Mouse (Mus musculus): ENCODE results near the gene Slc6a16. TPM values are rescaled to one million over a fixed set of nuclear protein-coding genes. Genes with fewer than 3 reads are reported as not detected.

Slc6a16 gene
- polyA plus RNA-seq, 1 experiment from 2014 or later = 0.11 TPM

DNA sequence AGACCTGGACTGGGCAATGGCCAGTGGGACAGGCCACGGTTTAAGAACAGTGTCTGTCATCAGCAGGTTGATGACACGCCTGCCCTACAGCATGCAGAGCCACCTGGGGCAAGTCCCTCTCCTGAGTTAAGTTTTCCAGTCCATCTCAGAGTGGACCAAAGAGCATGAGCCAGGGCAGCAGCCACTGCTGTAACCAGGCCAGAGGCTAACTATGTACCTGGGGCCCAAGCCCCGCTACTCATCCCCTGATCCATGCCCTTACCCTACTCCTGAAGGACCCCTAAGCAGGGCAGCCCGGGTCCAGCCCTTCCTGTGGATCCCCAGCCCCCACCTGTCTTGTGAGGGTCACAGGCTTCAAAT is 44.7 kb upstream of the Slc6a16 start:
- H3K9ac ChIP-seq (ENCODE audit: low read length) = no peak overlapping the region
- no peak for ATAC-seq (ENCODE audit: insufficient read depth, low FRiP score, low TSS enrichment)
- 87% methylated on average over 4 of the region's 4 CpGs for WGBS
- H3K27ac ChIP-seq (ENCODE audit: low read depth, low read length) = no peak overlapping the region
- 0 out of 2 replicates have a peak, but pooled peaks cover 2% of the 10 kb centered on the region for H3K4me1 ChIP-seq (ENCODE audit: control insufficient read depth, insufficient read depth, low read length)
- no peaks in the 10 kb centered on the region for H3K36me3 ChIP-seq (ENCODE audit: control insufficient read depth, insufficient read depth, low read length)
- H3K27me3 ChIP-seq (ENCODE audit: control insufficient read depth, insufficient read depth, low read length) = no peaks in the 10 kb centered on the region
- no peak overlapping the region for H3K4me3 ChIP-seq (ENCODE audit: low read depth, low read length)
- DNase-seq (ENCODE audit: low spot score) = no peak
- no peaks in the 10 kb centered on the region for H3K9me3 ChIP-seq (ENCODE audit: control insufficient read depth, low read length)
- no peak overlapping the region for H3K4me2 ChIP-seq (ENCODE audit: low read depth)

- Histone ChIP-seq H3K36me3 (ENCODE audit: control insufficient read depth, insufficient read depth, low read length) (no peaks in the 10 kb centered on the region), H3K4me3 (ENCODE audit: low read depth, low read length) (no peak overlapping the region), H3K27ac (ENCODE audit: low read depth, low read length) (no peak overlapping the region), H3K4me2 (ENCODE audit: low read depth) (no peak overlapping the region), H3K4me1 (ENCODE audit: control insufficient read depth, insufficient read depth, low read length) (0 out of 2 replicates have a peak, but pooled peaks cover 1% of the 10 kb centered on the region), H3K27me3 (ENCODE audit: control insufficient read depth, insufficient read depth, low read length) (no peaks in the 10 kb centered on the region), H3K9me3 (ENCODE audit: control insufficient read depth, low read length) (no peaks in the 10 kb centered on the region), H3K9ac (ENCODE audit: low read length) (no peak overlapping the region)
- DNase-seq (ENCODE audit: low spot score) = no peak
- WGBS = 65% methylated on average over 5 of the region's 5 CpGs
- ATAC-seq (ENCODE audit: insufficient read depth, low FRiP score, low TSS enrichment) = no peak
These were observed 43.9 kb upstream of the Slc6a16 start for GRCm38 (mm10) chr7:45196994-45197393.

DNA sequence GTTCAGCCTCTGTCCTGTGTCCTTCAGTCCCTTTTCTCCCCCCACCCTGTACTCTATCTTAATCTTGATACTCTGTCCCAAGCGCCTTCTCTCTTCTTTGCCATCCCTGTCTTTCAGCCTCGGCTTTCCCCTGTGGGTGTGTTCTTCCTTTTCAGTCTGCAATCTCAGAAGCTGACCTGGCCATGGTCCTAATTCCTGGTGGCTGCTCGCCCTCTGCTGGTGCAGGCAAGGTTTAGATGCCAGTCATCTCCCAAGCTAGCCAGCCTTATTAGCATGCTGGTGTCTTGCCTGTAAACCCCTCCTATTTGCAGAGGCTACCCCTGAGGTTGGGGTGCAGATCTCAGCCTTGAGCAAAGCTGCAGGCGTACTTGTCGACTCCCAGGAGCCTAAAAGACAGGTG is 42.5 kb upstream of the Slc6a16 start:
- H3K36me3 ChIP-seq (ENCODE audit: control insufficient read depth, insufficient read depth, low read length) = no peaks in the 10 kb centered on the region
- no peak overlapping the region; the same call in 1 of the 2 replicates for H3K9ac ChIP-seq (ENCODE audit: low read length)
- no peaks in the 10 kb centered on the region for H3K9me3 ChIP-seq (ENCODE audit: control insufficient read depth, low read length)
- ATAC-seq (ENCODE audit: insufficient read depth, low FRiP score, low TSS enrichment) = no peak
- no peaks in the 10 kb centered on the region for H3K27me3 ChIP-seq (ENCODE audit: control insufficient read depth, insufficient read depth, low read length)
- WGBS = 15% methylated on average over 5 of the region's 5 CpGs
- no peak overlapping the region for H3K27ac ChIP-seq (ENCODE audit: low read depth, low read length)
- no peaks in the 10 kb centered on the region for H3K4me1 ChIP-seq (ENCODE audit: control insufficient read depth, insufficient read depth, low read length)
- H3K4me3 ChIP-seq (ENCODE audit: low read depth, low read length) = no peak overlapping the region
- peak; percentile 79 for DNase-seq (ENCODE audit: low spot score)
- H3K4me2 ChIP-seq (ENCODE audit: low read depth) = no peak overlapping the region

- 87% methylated on average over 11 of the region's 11 CpGs for WGBS
- H3K36me3 ChIP-seq (ENCODE audit: control insufficient read depth, insufficient read depth, low read length) = no peaks in the 10 kb centered on the region
- no peak for ATAC-seq (ENCODE audit: insufficient read depth, low FRiP score, low TSS enrichment)
These were observed 41.9 kb upstream of the Slc6a16 start for GRCm38 (mm10) chr7:45198961-45199360.

GRCm38 (mm10) chr7:45202654-45203053 is 38.2 kb upstream of the Slc6a16 start:
- no peaks in the 10 kb centered on the region for H3K36me3 ChIP-seq (ENCODE audit: control insufficient read depth, insufficient read depth, low read length)
- H3K4me1 ChIP-seq (ENCODE audit: control insufficient read depth, insufficient read depth, low read length) = no peaks in the 10 kb centered on the region
- no peaks in the 10 kb centered on the region for H3K27me3 ChIP-seq (ENCODE audit: control insufficient read depth, insufficient read depth, low read length)
- ATAC-seq (ENCODE audit: insufficient read depth, low FRiP score, low TSS enrichment) (no peak), DNase-seq (ENCODE audit: low spot score) (no peak)
- WGBS = 65% methylated on average over 10 of the region's 10 CpGs
- no peak overlapping the region for H3K4me2 ChIP-seq (ENCODE audit: low read depth)
- H3K27ac ChIP-seq (ENCODE audit: low read depth, low read length) = no peak overlapping the region
- H3K9ac ChIP-seq (ENCODE audit: low read length) = no peak overlapping the region
- no peak overlapping the region for H3K4me3 ChIP-seq (ENCODE audit: low read depth, low read length)
- H3K9me3 ChIP-seq (ENCODE audit: control insufficient read depth, low read length) = no peaks in the 10 kb centered on the region

More at GRCm38 (mm10) chr7:45198961-45199360, 41.9 kb upstream of the Slc6a16 start:
- Histone ChIP-seq H3K9me3 (ENCODE audit: control insufficient read depth, low read length) (no peaks in the 10 kb centered on the region), H3K4me2 (ENCODE audit: low read depth) (no peak overlapping the region), H3K4me1 (ENCODE audit: control insufficient read depth, insufficient read depth, low read length) (no peaks in the 10 kb centered on the region), H3K9ac (ENCODE audit: low read length) (no peak overlapping the region), H3K27me3 (ENCODE audit: control insufficient read depth, insufficient read depth, low read length) (no peaks in the 10 kb centered on the region), H3K4me3 (ENCODE audit: low read depth, low read length) (no peak overlapping the region), H3K27ac (ENCODE audit: low read depth, low read length) (no peak overlapping the region)
- no peak for DNase-seq (ENCODE audit: low spot score)

DNA sequence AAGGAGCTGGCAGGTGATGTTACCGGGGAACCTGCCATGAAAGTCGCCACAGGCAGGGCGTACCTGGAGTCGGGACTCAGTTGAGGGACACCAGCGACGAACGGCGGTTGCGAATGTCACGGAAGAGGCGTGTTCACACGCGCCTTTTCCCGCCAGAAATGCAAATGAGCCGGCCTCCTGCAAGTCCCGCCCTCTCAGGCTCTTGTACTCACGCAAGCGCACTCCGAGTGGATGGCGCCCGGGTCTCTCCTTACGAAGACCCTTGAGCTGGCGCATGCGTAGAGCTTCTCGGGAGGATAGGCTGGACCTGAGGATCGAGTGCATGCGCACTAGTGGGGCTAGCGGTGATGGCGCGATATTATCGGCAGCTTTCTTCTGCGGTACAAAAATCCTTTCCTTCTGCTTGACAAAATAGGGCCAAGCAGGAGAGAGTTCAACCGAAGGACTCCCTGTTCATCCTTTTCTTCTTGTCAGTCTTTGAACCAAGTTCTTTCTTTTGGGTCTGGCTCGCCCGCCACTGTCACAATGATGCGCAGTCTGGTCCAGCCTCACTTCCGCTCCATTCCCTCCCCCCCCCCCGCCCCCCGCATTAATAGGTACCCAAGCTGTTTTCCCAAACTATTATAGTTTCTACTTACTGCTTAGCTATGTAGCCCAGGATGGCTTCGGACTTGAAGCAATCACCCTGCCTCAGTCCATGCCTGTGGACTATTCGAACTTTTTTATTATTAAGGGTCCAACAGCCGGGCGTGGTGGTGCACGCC is 36.3 kb upstream of the Slc6a16 start, which contains the start of gene Ccdc155:
Ccdc155 (minus strand) TSS at position 513 of the 764 bp plus-strand sequence.
- Histone ChIP-seq H3K27ac (ENCODE audit: low read depth, low read length) (no peak within 1 kb of the TSS), H3K36me3 (ENCODE audit: control insufficient read depth, insufficient read depth, low read length) (no peaks in the 10 kb centered on the region), H3K4me2 (ENCODE audit: low read depth) (peak within 1 kb of the TSS; percentile 42), H3K27me3 (ENCODE audit: control insufficient read depth, insufficient read depth, low read length) (no peaks in the 10 kb centered on the region), H3K9ac (ENCODE audit: low read length) (peak within 1 kb of the TSS; percentile 50), H3K4me3 (ENCODE audit: low read depth, low read length) (peak within 1 kb of the TSS; percentile 31), H3K4me1 (ENCODE audit: control insufficient read depth, insufficient read depth, low read length) (no peaks in the 10 kb centered on the region), H3K9me3 (ENCODE audit: control insufficient read depth, low read length) (no peaks in the 10 kb centered on the region)
- DNase-seq (ENCODE audit: low spot score) (peak; percentile 98), ATAC-seq (ENCODE audit: insufficient read depth, low FRiP score, low TSS enrichment) (peak; percentile 94)
- 10% methylated on average over 43 of the region's 44 CpGs for WGBS

DNA sequence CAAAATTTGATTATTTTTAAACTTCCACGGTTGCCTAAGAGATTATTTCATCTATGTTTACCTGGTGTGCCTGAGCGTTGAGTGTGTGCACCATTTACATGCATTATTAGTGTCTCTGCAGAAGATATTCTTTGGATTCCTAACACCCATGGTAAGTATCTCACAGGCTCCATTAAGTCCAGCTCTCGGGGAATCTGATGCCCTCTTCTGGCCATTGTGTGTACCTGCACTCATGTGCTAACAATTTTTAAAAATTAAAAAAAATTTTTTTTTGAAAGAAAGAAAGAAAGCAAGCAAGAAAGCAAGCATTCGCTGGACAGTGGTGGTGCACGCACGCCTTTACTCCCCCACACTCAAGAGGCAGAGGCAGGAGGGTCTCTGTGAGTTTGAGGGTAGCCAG is 32.6 kb upstream of the Slc6a16 start:
- Histone ChIP-seq H3K4me1 (ENCODE audit: control insufficient read depth, insufficient read depth, low read length) (no peaks in the 10 kb centered on the region), H3K9ac (ENCODE audit: low read length) (no peak overlapping the region), H3K9me3 (ENCODE audit: control insufficient read depth, low read length) (no peaks in the 10 kb centered on the region), H3K27me3 (ENCODE audit: control insufficient read depth, insufficient read depth, low read length) (peaks cover 17% of the 10 kb centered on the region), H3K4me2 (ENCODE audit: low read depth) (no peak overlapping the region), H3K27ac (ENCODE audit: low read depth, low read length) (no peak overlapping the region), H3K4me3 (ENCODE audit: low read depth, low read length) (no peak overlapping the region), H3K36me3 (ENCODE audit: control insufficient read depth, insufficient read depth, low read length) (no peaks in the 10 kb centered on the region)
- ATAC-seq (ENCODE audit: insufficient read depth, low FRiP score, low TSS enrichment) (no peak), DNase-seq (ENCODE audit: low spot score) (no peak)
- WGBS = 76% methylated on average over 6 of the region's 6 CpGs

GRCm38 (mm10) chr7:45211070-45211469 is 29.8 kb upstream of the Slc6a16 start:
- peaks cover 17% of the 10 kb centered on the region for H3K27me3 ChIP-seq (ENCODE audit: control insufficient read depth, insufficient read depth, low read length)
- 73% methylated on average over 10 of the region's 10 CpGs for WGBS
- H3K4me1 ChIP-seq (ENCODE audit: control insufficient read depth, insufficient read depth, low read length) = no peaks in the 10 kb centered on the region
- no peaks in the 10 kb centered on the region for H3K36me3 ChIP-seq (ENCODE audit: control insufficient read depth, insufficient read depth, low read length)
- ATAC-seq (ENCODE audit: insufficient read depth, low FRiP score, low TSS enrichment) (no peak), DNase-seq (ENCODE audit: low spot score) (no peak)
- no peaks in the 10 kb centered on the region for H3K9me3 ChIP-seq (ENCODE audit: control insufficient read depth, low read length)
- no peak overlapping the region for H3K27ac ChIP-seq (ENCODE audit: low read depth, low read length)
- no peak overlapping the region for H3K9ac ChIP-seq (ENCODE audit: low read length)
- H3K4me3 ChIP-seq (ENCODE audit: low read depth, low read length) = no peak overlapping the region
- H3K4me2 ChIP-seq (ENCODE audit: low read depth) = no peak overlapping the region

GRCm38 (mm10) chr7:45211851-45212251 is 29.0 kb upstream of the Slc6a16 start, which contains the start of gene Dkkl1:
Dkkl1 (minus strand) TSS chr7:45212147.
- Histone ChIP-seq H3K4me3 (ENCODE audit: low read depth, low read length) (no peak within 1 kb of the TSS), H3K4me2 (ENCODE audit: low read depth) (no peak within 1 kb of the TSS), H3K36me3 (ENCODE audit: control insufficient read depth, insufficient read depth, low read length) (no peaks in the 10 kb centered on the region), H3K4me1 (ENCODE audit: control insufficient read depth, insufficient read depth, low read length) (peaks cover under 1% of the 10 kb centered on the region; the same call in 1 of the 2 replicates), H3K9ac (ENCODE audit: low read length) (no peak within 1 kb of the TSS), H3K27me3 (ENCODE audit: control insufficient read depth, insufficient read depth, low read length) (peaks cover 17% of the 10 kb centered on the region), H3K27ac (ENCODE audit: low read depth, low read length) (no peak within 1 kb of the TSS), H3K9me3 (ENCODE audit: control insufficient read depth, low read length) (no peaks in the 10 kb centered on the region)
- no peak for ATAC-seq (ENCODE audit: insufficient read depth, low FRiP score, low TSS enrichment)
- WGBS = 6% methylated on average over 17 of the region's 17 CpGs
- no peak for DNase-seq (ENCODE audit: low spot score)

Data from neural tube, embryonic 11.5 days (tissue).